Mouse (Mus musculus) forebrain, postnatal 0 days (tissue): ENCODE results near the gene Zfp598. TPM values are rescaled to one million over a fixed set of nuclear protein-coding genes. Genes with fewer than 3 reads are reported as not detected.

Experiments
- ATAC-seq: fragments of 200-750 bp; cut with Nextera tagmentation; 2 replicates; pipeline ENCODE4 v1.8.0; 2017; ENCODE audit warnings: mild to moderate bottlenecking, moderate library complexity
- DNase-seq: peaks from one replicate; pipeline ENCODE4 v3.0.0-alpha.2; 2015
- H3K27ac ChIP-seq: fragments of 300-500 bp; sonication (generic); 2 replicates; pipeline ENCODE4 v1.5.1; 2014; ENCODE audit warnings: low read depth, mild to moderate bottlenecking, antibody characterized with exemption, low read length, moderate library complexity, mixed read lengths
- H3K27me3 ChIP-seq: fragments of 300-500 bp; sonication (generic); 2 replicates; pipeline ENCODE4 v1.6.1; 2014; ENCODE audit warnings: mild to moderate bottlenecking, low read length, mixed read lengths; ENCODE audit not compliant: insufficient read depth
- H3K36me3 ChIP-seq: fragments of 300-500 bp; sonication (generic); 2 replicates; pipeline ENCODE4 v1.6.1; 2014; ENCODE audit warnings: mild to moderate bottlenecking, moderate library complexity; ENCODE audit not compliant: insufficient read depth
- H3K4me1 ChIP-seq: fragments of 300-500 bp; sonication (generic); 2 replicates; pipeline ENCODE4 v1.6.1; 2014; ENCODE audit warnings: antibody characterized with exemption; ENCODE audit not compliant: insufficient read depth
- H3K4me2 ChIP-seq: fragments of 300-500 bp; sonication (generic); 2 replicates; pipeline ENCODE4 v1.6.1; 2014; ENCODE audit warnings: low read depth, mild to moderate bottlenecking, moderate library complexity
- H3K4me3 ChIP-seq: fragments of 300-500 bp; sonication (generic); 2 replicates; pipeline ENCODE4 v1.5.1; 2014; ENCODE audit warnings: low read depth, low read length, mixed read lengths
- H3K9ac ChIP-seq: fragments of 300-500 bp; sonication (generic); 2 replicates; pipeline ENCODE4 v1.6.1; 2014; ENCODE audit warnings: mild to moderate bottlenecking
- H3K9me3 ChIP-seq: fragments of 300-500 bp; sonication (generic); 2 replicates; pipeline ENCODE4 v1.6.1; 2016; ENCODE audit warnings: low read length
- CTCF ChIP-seq: sonication (generic); IDR thresholded peaks from 2 replicates; pipeline ENCODE4 v1.5.1; 2016; ENCODE audit warnings: antibody characterized with exemption, control low read depth, low read depth
- WGBS: fragments of 180-500 bp; shearing (Covaris S2); extraction: QIAGEN DNeasy Blood & Tissue Kit; methylation state at CpG from one replicate; pipeline ENCODE4 v1.1.7; 2014; 5-methylcytosine and 5-hydroxymethylcytosine counted together
- polyA plus RNA-seq: library from polyadenylated mRNA; unstranded; fragments of >200 nt; fragmentation: Nextera tagmentation; extraction: Ambion mirVana; gene quantifications from 2 replicates; pipeline ENCODE4 v1.2.1, GENCODE M21; 2015
- total RNA-seq: library from RNA; depleted of rRNA; stranded (reverse); fragments of >200 nt; gene quantifications from 2 replicates; pipeline ENCODE4 v1.2.3, GENCODE M21; 2014

The Zfp598 gene
- total and polyA plus RNA-seq, 2 experiments from 2014 or later: 14.6 to 41.5 TPM

DNA sequence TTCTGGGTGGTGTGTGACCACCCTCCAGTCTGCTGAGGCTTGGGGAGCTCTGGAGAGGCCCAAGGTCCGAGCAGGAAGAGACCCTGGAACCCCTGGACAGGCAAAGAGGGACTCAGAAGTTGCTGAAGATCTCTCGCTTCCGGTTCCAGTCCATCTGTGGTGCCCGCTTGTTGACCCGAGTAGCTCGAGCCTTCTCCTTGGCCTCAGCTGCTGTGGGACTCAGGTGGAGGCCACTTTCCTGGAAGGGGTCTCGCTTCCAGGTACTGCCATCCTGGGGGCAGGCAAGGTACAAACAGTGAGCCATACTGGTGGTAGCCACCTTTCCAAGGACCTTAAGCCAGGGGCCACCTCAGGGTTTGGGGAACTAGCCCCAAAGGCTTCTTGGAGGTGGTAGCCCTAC, 29.4 kb upstream of the Zfp598 start:
- Histone ChIP-seq H3K36me3 (peaks cover 19% of the 10 kb centered on the region), H3K27ac (no peak overlapping the region), H3K9me3 (no peaks in the 10 kb centered on the region), H3K4me3 (no peak overlapping the region), H3K27me3 (no peaks in the 10 kb centered on the region), H3K9ac (no peak overlapping the region), H3K4me1 (no peaks in the 10 kb centered on the region), H3K4me2 (no peak overlapping the region)
- 89% methylated on average over 7 of the region's 7 CpGs for WGBS
- no peak for TF ChIP-seq CTCF
- ATAC-seq (no peak), DNase-seq (no peak)

DNA sequence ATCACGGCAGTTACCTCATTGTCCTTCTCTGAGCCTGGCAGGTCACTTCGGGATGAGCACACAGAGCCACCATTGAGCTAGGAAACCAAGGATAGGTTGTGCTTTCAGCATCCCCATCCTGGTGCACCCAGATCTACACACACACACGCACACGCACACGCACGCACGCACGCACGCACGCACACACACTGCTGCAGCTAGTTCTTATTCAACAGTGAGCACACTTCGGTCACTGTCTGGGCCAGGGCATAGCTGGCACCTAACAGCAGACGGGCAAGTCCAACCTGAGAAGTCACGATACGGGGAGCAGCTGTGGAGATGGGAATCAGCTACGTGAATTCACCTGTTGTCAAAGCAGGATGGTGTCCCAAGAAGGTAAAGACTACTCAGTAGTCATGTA, 28.9 kb upstream of the Zfp598 start:
- Histone ChIP-seq H3K4me2 (no peak overlapping the region), H3K4me1 (no peaks in the 10 kb centered on the region), H3K4me3 (no peak overlapping the region), H3K27ac (no peak overlapping the region), H3K9me3 (no peaks in the 10 kb centered on the region), H3K27me3 (no peaks in the 10 kb centered on the region), H3K36me3 (peaks cover 19% of the 10 kb centered on the region), H3K9ac (no peak overlapping the region)
- DNase-seq (no peak), ATAC-seq (no peak)
- WGBS: 93% methylated on average over 15 of the region's 15 CpGs
- no peak for TF ChIP-seq CTCF

DNA sequence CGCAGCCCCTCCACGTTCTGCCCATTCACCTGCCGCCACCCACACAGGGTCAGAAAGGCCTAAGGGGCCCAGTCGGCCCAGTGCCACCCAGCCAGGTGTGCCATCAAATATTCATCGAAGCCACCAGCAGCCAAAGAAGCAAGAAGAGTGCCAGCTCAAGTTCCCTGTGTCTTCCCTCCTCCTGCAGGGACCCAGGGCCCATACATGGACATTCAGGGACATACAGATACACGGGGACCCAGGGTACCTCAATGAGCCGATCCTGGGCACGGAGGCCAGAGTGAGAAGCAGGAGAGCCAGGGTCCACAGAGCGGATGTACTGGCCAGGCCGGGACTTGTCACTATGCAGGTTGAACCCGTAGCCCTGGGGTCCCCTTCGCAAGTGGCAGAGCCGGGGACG, 27.5 kb upstream of the Zfp598 start:
- DNase-seq (no peak), ATAC-seq (no peak)
- Histone ChIP-seq H3K9ac (no peak overlapping the region), H3K4me2 (no peak overlapping the region), H3K27me3 (no peaks in the 10 kb centered on the region), H3K9me3 (no peaks in the 10 kb centered on the region), H3K4me3 (no peak overlapping the region), H3K36me3 (peaks cover 19% of the 10 kb centered on the region), H3K27ac (no peak overlapping the region), H3K4me1 (no peaks in the 10 kb centered on the region)
- no peak for TF ChIP-seq CTCF
- WGBS: 91% methylated on average over 14 of the region's 14 CpGs

DNA sequence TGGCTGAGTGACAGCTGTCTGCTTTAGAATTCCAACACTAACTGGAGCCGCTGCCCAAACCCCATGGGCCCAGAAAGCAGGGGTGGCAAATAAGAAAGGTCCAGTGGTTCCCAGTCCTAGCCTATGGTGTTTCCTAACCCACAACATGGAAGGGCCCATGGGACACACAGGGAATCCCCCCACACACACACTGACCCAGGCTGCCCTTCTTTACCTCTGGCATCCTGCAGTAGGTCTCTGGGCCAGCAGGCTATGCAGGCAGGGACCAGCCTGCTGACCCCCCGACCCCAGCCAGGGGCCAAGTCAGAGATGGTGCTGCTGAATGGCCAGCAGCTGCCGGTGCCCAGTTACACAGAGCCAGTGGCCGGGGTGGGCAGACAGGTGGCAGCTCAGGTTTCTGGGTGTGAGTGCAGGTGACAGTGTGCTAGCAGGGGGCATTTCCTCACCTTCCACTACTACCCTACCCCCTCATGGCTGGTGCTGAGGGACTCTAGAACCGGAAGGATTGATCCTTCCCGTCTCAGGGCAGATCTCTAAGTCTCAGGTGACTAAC, 26.6 kb upstream of the Zfp598 start:
- H3K9ac ChIP-seq: no peak overlapping the region
- H3K36me3 ChIP-seq: peaks cover 19% of the 10 kb centered on the region
- WGBS: 77% methylated on average over 6 of the region's 6 CpGs
- H3K27me3 ChIP-seq: no peaks in the 10 kb centered on the region
- no peaks in the 10 kb centered on the region for H3K9me3 ChIP-seq
- TF ChIP-seq CTCF: no peak
- H3K27ac ChIP-seq: no peak overlapping the region
- DNase-seq: no peak
- no peak for ATAC-seq
- no peaks in the 10 kb centered on the region for H3K4me1 ChIP-seq
- no peak overlapping the region for H3K4me2 ChIP-seq
- no peak overlapping the region for H3K4me3 ChIP-seq

DNA sequence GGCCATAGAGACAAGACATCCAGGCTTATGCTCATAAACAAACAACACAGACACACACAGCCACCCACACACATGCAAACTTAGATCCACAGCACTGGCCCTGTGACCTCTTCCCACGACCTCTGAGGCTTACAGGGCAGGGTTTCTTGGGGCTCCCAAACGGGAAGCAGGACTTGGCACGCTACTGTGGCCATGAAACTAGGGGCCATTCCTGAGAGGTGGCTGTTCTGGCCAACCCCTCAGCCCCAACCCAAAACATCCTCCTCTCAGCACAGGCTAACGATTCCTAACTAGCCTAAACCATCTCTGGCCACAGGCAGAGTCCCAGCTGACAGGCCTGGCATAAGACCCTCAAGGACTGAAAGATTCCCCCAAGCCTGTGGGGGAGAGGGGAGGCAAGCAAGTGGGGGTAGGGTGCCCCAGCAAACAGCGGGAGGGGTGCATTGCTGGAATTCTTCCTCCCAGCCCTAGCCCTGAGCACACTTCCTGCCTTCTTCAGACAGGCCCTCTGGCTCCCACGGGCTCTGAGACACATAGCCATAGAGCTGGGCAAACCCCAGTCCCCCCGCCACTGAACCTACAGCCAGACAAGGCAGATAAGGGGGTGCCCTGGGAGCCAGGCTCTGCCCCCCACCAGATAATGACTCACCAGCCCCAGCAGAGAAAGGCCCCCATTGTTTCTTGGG, 25.3 kb upstream of the Zfp598 start:
- Histone ChIP-seq H3K27ac (0 out of 2 replicates have a peak overlapping the region, but pooled peaks have one; percentile 15), H3K27me3 (no peaks in the 10 kb centered on the region), H3K4me2 (no peak overlapping the region), H3K9ac (no peak overlapping the region), H3K4me1 (no peaks in the 10 kb centered on the region), H3K36me3 (peaks cover 7% of the 10 kb centered on the region; the same call in 1 of the 2 replicates), H3K4me3 (no peak overlapping the region), H3K9me3 (no peaks in the 10 kb centered on the region)
- no peak for TF ChIP-seq CTCF
- no peak for ATAC-seq
- WGBS: 49% methylated on average over 7 of the region's 7 CpGs
- no peak for DNase-seq

DNA sequence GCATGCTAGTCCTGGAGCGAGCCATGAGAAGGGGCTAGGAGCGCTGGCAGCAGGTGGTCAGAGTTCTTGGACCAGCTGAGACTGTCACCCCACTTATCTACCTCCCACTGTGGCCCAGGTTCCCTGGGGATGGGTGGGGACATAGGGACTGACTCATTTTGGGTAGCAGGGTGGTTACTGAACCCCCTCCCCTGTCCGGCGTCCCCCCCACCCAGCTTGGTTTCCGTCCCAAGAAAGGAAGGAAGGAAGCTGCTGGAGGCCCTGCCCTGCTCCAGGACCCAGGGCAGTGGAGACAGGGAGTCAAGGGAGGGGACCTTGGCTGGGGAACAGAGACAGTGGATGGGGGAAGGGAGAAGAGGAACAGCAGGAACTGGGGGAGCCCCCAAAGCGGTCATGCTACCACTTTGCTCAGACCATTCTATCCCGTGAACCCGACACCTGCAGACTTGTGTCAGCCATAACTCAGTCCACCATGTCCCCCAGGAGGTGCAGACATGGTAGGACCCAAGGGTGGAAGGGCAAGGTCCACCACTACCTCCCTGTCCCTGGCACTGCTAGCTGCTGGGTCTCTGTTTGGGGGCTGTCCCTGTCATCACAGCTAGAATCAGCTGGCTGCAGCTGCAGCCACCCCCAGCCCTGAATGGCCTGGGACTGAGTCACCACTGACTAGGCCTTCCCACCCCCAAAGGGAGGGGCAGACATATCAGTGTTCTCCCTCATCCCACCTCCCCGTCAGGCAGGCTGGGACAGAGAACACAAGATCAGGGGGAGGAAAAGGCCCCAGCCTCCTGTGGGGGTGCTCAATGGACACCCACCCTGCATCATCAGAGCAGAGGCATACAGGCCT, 24.4 kb upstream of the Zfp598 start:
- no peak for ATAC-seq
- Histone ChIP-seq H3K9ac (no peak overlapping the region), H3K27me3 (no peaks in the 10 kb centered on the region), H3K4me1 (peaks cover 4% of the 10 kb centered on the region; the same call in 1 of the 2 replicates), H3K4me3 (no peak overlapping the region), H3K27ac (no peak overlapping the region), H3K4me2 (no peak overlapping the region), H3K9me3 (no peaks in the 10 kb centered on the region), H3K36me3 (peaks cover 4% of the 10 kb centered on the region; the same call in 1 of the 2 replicates)
- no peak for DNase-seq
- 82% methylated on average over 9 of the region's 9 CpGs for WGBS
- TF ChIP-seq CTCF: no peak

DNA sequence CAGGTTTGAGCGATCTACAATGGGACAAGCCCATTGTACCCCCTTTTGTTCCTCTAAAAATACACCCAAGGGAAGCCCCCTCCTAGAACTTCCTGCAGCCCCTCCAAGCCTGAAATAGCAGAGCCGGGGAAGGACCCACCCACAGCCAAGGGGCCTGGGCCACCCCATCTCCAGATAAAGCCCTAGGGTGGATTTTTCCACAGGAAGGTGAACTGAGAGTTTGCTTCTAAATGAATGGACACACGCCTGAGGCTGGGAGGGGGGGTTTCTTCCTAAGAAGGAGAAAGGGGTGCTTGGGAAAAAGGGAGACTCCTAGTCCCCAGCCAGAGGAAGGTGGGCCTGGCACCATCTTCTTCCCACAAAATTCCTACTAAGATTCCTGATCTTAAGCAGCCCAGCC, 23.6 kb upstream of the Zfp598 start:
- Histone ChIP-seq H3K9ac (no peak overlapping the region), H3K27ac (0 out of 2 replicates have a peak overlapping the region, but pooled peaks have one; percentile 15), H3K9me3 (no peaks in the 10 kb centered on the region), H3K4me1 (peaks cover 4% of the 10 kb centered on the region; the same call in 1 of the 2 replicates), H3K4me2 (no peak overlapping the region), H3K27me3 (no peaks in the 10 kb centered on the region), H3K4me3 (no peak overlapping the region), H3K36me3 (no peaks in the 10 kb centered on the region)
- WGBS: 78% methylated on average over 3 of the region's 3 CpGs
- ATAC-seq (no peak), DNase-seq (no peak)
- no peak for TF ChIP-seq CTCF
